Mouse (Mus musculus): ENCODE measurements around the gene Dpp10. TPM values are rescaled to one million over a fixed set of nuclear protein-coding genes. Genes with fewer than 3 reads are reported as not detected.

The Dpp10 gene
- polyA plus RNA-seq (2016; fragmentation: Nextera tagmentation; extraction: Ambion mirVana) = 0.09 TPM in 1 of 2 replicates, not detected in the other

DNA sequence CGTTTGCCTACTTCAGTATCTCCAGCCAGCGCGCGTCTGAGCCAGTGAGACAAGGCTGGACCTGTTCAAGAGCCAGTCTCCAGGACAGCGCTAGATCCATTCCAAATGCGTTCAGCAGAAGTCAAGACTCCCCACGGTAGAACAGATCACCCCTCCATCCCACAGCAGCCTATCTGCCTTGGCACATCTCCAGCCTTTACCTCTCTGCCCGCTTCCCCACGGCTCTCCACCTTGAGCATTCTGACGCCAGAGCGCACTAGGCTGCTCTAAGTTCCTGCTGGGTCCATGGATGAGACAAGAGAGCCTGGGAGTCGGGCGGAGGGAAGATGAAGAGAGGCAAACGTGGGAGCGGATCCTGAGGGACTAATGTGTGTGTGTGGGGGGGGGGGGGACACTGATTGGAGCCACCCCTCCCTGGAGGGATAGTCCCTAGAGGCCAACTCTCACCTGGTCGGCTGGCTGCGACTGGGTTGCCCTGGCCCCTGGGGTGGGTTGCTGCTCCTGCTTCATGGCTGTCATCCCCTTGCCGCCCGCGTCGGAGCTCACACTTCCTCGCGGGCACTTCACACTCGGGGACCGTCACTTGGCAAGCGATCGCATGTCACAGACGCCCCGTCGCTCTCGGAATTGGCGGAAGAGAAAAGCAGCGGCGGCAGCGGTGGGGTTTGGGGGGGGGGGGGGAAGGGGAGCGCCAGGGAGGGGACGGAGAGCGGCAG, at the start of gene Dpp10:
TSS of gene Dpp10 (minus strand) at position 635 of the 716 bp plus-strand sequence.
- Histone ChIP-seq H3K27me3 (ENCODE audit: low read depth, poor library complexity, severe bottlenecking) (peaks cover 58% of the 10 kb centered on the region), H3K4me3 (peak within 1 kb of the TSS; percentile 57), H3K36me3 (no peaks in the 10 kb centered on the region), H3K27ac (no peak within 1 kb of the TSS), H3K4me1 (peaks cover 13% of the 10 kb centered on the region), H3K9me3 (replicated peaks) (no peaks in the 10 kb centered on the region)
- peak; percentile 41 for DNase-seq (ENCODE audit: low spot score)
- WGBS = 2% methylated on average over 31 of the region's 38 CpGs

DNA sequence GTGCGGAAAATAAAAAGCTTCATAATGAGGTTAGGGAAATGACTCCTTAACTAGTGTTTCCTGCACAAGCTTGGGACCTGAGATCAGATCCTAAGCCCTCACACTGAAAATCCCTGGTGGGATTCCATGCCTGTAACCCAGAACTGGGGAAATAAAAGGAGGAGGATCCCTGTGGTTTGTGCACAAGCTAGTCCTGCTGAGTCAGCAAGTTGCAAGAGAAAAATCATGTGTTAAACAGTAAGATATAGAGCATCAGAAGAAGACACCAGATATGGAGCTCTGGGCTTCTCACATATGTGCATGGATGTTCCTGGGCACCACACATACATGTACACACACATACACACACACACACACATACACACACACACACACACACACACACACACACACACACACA, 3.2 kb upstream of the Dpp10 start:
- DNase-seq (ENCODE audit: low spot score) = no peak
- Histone ChIP-seq H3K36me3 (no peaks in the 10 kb centered on the region), H3K27me3 (ENCODE audit: low read depth, poor library complexity, severe bottlenecking) (peaks cover 46% of the 10 kb centered on the region), H3K4me3 (no peak overlapping the region), H3K27ac (no peak overlapping the region), H3K9me3 (replicated peaks) (no peaks in the 10 kb centered on the region), H3K4me1 (peaks cover 13% of the 10 kb centered on the region)
- WGBS = 90% methylated on average over 1 of the region's 1 CpGs

DNA sequence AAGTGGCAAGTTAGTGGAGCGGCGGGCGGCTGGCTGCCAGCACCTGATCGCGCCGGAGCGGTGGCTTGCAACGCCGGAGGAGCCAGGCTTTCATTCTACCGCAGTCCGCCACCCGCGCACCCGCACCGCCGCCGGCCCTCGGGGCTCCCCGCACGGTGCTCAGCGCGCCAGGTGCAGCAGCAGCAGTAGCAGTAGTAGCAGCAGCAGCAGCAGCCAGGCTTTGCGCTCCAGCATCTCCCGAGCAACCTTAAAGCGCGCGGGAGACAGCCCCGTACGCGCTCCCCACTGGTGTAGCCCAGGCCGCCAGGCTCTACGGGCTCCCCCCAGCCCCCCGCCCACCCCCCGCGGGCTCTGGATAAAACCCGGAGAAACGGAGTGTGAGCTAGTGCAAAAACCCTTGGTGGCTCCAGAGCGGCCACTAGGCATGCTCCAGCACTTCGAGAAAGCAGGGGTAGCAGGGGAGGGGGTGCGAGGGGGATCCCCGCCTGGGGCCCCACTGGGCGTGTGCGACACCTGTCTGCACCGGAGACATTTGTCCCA, 472 bp upstream of the Dpp10 start:
- peak; percentile 52 for DNase-seq (ENCODE audit: low spot score)
- Histone ChIP-seq H3K36me3 (no peaks in the 10 kb centered on the region), H3K27me3 (ENCODE audit: low read depth, poor library complexity, severe bottlenecking) (peaks cover 58% of the 10 kb centered on the region), H3K27ac (no peak overlapping the region), H3K4me3 (peak overlapping the region; percentile 57), H3K9me3 (replicated peaks) (no peaks in the 10 kb centered on the region), H3K4me1 (peaks cover 13% of the 10 kb centered on the region)
- under 1% methylated on average over 33 of the region's 44 CpGs for WGBS

DNA sequence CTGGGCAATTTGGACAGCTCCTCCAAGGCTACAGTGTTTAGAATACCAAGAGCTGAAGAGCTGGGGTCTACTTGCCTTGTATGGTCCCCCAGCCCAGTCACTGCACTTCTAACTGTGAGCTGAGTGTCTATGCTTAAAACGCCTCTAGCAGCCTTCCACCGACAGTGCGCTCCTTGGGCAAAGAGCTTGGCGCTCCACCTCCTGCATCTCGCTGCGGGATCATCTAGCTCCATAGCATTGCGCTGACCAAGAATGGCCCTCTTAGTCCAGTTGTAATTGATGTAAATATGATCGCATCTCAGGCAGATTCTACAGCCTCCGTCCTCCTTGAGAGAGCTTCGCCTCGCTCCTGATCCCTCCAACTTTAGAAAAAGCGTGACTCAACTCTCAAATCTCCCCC, 1.2 kb downstream of the Dpp10 start:
- peak; percentile 29 for DNase-seq (ENCODE audit: low spot score)
- WGBS = 20% methylated on average over 12 of the region's 12 CpGs

DNA sequence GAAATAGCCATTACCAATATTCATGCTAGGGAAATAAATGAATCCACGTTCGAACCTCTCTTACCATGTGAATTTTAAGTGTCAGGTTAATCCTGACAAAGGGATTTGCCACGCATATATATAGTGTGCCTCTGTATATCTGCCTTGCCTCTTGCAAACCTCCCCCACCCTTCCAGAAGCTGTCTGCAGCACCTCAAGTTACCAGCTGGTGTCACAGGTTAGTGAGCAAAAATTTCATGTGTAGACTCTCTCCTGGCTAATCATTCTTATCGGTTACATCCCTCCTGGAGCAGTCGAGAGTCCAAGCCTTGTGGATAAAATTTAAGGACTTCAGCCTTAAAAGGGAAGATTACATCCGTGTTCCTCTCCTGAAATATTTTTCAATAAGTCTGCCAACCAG, 1.9 kb downstream of the Dpp10 start:
- Histone ChIP-seq H3K27ac (no peak overlapping the region), H3K9me3 (replicated peaks) (no peaks in the 10 kb centered on the region), H3K36me3 (no peaks in the 10 kb centered on the region), H3K4me1 (peaks cover 13% of the 10 kb centered on the region), H3K4me3 (no peak overlapping the region), H3K27me3 (ENCODE audit: low read depth, poor library complexity, severe bottlenecking) (peaks cover 58% of the 10 kb centered on the region)
- DNase-seq (ENCODE audit: low spot score) = no peak
- WGBS = 76% methylated on average over 6 of the region's 6 CpGs

More for the DNA sequence above, 1.2 kb downstream of the Dpp10 start:
- Histone ChIP-seq H3K36me3 (no peaks in the 10 kb centered on the region), H3K4me1 (peaks cover 13% of the 10 kb centered on the region), H3K4me3 (no peak overlapping the region), H3K9me3 (replicated peaks) (no peaks in the 10 kb centered on the region), H3K27me3 (ENCODE audit: low read depth, poor library complexity, severe bottlenecking) (peaks cover 58% of the 10 kb centered on the region), H3K27ac (no peak overlapping the region)

DNA sequence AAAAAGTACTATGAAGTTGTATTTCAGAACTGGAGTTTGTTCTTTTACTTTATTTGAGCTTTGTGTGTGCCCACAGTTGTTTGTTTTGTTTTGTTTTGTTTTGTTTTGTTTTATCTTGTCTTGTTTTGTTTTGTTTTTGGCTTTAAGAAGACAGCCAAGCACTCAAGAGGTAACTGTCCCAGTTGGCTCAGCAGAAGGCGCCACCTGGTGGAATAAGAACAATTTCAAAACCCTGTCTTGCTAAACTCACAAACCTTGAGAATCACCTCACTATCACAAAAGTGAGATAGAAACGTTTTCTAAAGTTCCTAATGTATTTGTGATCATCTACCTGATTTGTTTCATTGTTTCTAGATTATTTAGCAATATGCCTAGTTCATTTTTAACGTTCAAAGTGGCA, 3.8 kb downstream of the Dpp10 start:
- H3K27ac ChIP-seq = no peak overlapping the region
- H3K36me3 ChIP-seq = no peaks in the 10 kb centered on the region
- H3K4me1 ChIP-seq = peaks cover 13% of the 10 kb centered on the region
- no peak for DNase-seq (ENCODE audit: low spot score)
- no peak overlapping the region for H3K4me3 ChIP-seq
- WGBS = 4% methylated on average over 3 of the region's 3 CpGs
- H3K9me3 ChIP-seq (replicated peaks) = no peaks in the 10 kb centered on the region
- peaks cover 42% of the 10 kb centered on the region for H3K27me3 ChIP-seq (ENCODE audit: low read depth, poor library complexity, severe bottlenecking)

DNA sequence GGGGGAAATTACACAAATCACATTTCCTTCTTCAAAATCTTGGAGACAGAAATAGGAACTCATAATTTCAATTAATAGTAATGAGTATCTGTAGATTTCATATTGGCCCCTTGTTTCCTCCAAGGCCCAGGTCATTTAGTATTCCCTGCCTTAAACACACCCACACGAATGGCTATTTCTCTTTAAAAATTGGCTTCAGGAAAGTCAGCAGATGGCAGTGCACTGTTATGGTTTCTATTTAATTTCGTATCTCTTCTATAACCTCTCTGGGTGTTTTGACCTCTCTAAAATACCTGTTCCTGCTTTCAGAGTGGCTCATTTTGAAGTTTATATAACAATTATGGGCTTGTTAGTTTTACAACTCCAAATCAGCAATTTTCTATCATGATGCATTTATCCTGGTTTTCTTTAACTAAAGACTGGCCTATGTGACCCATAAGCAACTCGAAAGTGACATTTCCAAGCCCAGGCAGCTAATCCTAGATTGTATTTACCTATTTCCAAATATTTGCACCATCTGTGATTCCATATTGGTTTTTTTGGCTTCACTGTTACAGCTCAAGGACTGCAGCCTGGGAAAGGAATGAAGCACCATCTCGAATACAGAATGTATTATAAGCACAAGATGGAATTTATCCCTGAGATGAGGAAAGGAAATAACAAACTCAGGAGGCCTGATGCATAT, 9.9 kb downstream of the Dpp10 start:
- Histone ChIP-seq H3K27ac (no peak overlapping the region), H3K4me3 (no peak overlapping the region)
- 80% methylated on average over 4 of the region's 4 CpGs for whole genome bisulfite sequencing

DNA sequence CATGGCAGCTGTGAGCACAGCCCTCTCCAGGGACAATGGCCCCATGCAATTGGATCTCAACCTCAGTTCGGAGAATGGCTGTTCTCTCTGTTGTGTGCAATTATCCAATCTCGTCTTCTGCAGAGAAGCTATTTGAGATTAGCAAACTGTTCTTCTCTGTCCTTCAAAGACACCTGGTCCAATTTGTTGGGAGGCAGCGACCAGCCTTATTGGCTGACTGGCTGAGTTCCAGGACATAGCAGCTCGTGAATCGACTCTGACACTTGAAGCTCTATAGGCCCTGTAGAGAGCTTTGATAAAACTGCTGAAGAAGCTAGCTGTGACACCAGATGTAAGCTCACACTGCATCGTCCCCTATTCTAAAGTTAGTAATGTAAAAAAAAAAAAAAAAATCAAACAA, 12.7 kb downstream of the Dpp10 start:
- H3K36me3 ChIP-seq = no peaks in the 10 kb centered on the region
- 71% methylated on average over 6 of the region's 6 CpGs for WGBS

More for the DNA sequence above, 9.9 kb downstream of the Dpp10 start:
- Histone ChIP-seq H3K9me3 (replicated peaks) (no peaks in the 10 kb centered on the region), H3K36me3 (no peaks in the 10 kb centered on the region), H3K4me1 (no peaks in the 10 kb centered on the region), H3K27me3 (ENCODE audit: low read depth, poor library complexity, severe bottlenecking) (no peaks in the 10 kb centered on the region)
- no peak for DNase-seq (ENCODE audit: low spot score)

DNA sequence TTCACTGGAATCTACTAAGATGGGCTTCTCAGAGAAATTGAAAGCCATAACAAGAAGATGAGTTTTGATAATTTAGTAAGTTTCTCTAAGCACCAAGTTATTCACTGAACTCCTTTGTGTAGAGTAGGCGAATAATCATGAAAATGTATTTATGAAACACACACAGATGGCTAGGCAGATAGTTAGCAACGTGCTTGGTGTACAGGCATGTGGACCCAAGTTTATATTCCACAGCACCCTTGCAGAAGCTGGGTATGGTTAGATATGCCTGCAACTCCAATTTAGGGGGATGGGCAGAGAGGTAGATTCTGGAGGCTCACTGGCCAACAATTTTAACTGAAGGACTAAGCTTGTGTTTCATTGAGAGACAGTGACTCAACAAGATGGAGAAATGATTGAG, 13.4 kb downstream of the Dpp10 start:
- Histone ChIP-seq H3K9me3 (replicated peaks) (no peaks in the 10 kb centered on the region), H3K4me3 (no peak overlapping the region), H3K27ac (no peak overlapping the region), H3K27me3 (ENCODE audit: low read depth, poor library complexity, severe bottlenecking) (no peaks in the 10 kb centered on the region), H3K4me1 (no peaks in the 10 kb centered on the region), H3K36me3 (no peaks in the 10 kb centered on the region)
- no peak for DNase-seq (ENCODE audit: low spot score)
- 87% methylated on average over 2 of the region's 2 CpGs for WGBS

More for the DNA sequence above, 12.7 kb downstream of the Dpp10 start:
- Histone ChIP-seq H3K27me3 (ENCODE audit: low read depth, poor library complexity, severe bottlenecking) (no peaks in the 10 kb centered on the region), H3K4me3 (no peak overlapping the region), H3K9me3 (replicated peaks) (no peaks in the 10 kb centered on the region), H3K27ac (no peak overlapping the region), H3K4me1 (no peaks in the 10 kb centered on the region)
- no peak for DNase-seq (ENCODE audit: low spot score)

DNA sequence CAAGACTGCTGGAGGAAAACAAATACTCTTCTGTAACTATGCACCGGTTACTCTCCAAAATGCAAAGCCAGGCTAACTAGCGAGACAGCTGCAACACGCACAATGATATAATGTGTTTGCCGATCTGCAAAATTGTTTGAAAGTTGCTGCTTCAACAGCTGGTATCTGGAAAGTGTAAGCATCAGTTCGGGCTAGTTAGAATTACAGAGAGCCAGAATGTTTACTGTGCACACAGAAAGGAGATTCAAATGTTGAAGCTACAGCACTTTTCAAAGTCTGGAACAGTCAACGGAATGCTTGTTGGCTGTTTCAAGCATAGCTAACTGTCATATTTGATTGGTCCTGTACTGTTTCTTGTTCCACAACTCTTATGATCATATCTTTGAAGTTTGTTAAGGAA, 42.6 kb downstream of the Dpp10 start:
- H3K27me3 ChIP-seq (ENCODE audit: low read depth, poor library complexity, severe bottlenecking) = no peaks in the 10 kb centered on the region
- WGBS = 90% methylated on average over 6 of the region's 6 CpGs
- H3K36me3 ChIP-seq = no peaks in the 10 kb centered on the region
- H3K4me3 ChIP-seq = no peak overlapping the region
- no peak for DNase-seq (ENCODE audit: low spot score)
- H3K9me3 ChIP-seq (replicated peaks) = no peaks in the 10 kb centered on the region
- no peak overlapping the region for H3K27ac ChIP-seq
- H3K4me1 ChIP-seq = no peaks in the 10 kb centered on the region

DNA sequence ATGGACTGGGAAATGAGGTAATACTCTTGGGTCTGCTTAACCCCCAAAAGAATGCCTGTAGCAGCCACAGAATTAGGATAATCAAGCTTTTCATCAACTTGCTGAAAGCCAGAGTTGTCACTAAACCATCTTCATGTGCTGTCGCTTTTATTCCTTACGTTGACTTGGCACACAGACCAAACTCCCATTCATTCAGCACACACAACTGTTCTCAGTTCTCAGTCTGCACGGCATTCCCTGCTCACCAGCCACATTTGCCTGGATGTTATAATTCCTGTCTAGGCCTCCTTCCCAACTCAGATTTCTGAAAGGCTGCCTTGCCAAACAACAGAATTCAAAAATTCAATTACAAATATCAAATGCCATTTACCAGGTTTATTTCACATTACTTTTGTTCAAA, 49.6 kb downstream of the Dpp10 start:
- no peak for DNase-seq (ENCODE audit: low spot score)
- H3K36me3 ChIP-seq = no peaks in the 10 kb centered on the region
- H3K4me3 ChIP-seq = no peak overlapping the region
- no peaks in the 10 kb centered on the region for H3K9me3 ChIP-seq (replicated peaks)
- no peaks in the 10 kb centered on the region for H3K4me1 ChIP-seq
- H3K27me3 ChIP-seq (ENCODE audit: low read depth, poor library complexity, severe bottlenecking) = no peaks in the 10 kb centered on the region
- 93% methylated on average over 3 of the region's 3 CpGs for WGBS
- no peak overlapping the region for H3K27ac ChIP-seq

DNA sequence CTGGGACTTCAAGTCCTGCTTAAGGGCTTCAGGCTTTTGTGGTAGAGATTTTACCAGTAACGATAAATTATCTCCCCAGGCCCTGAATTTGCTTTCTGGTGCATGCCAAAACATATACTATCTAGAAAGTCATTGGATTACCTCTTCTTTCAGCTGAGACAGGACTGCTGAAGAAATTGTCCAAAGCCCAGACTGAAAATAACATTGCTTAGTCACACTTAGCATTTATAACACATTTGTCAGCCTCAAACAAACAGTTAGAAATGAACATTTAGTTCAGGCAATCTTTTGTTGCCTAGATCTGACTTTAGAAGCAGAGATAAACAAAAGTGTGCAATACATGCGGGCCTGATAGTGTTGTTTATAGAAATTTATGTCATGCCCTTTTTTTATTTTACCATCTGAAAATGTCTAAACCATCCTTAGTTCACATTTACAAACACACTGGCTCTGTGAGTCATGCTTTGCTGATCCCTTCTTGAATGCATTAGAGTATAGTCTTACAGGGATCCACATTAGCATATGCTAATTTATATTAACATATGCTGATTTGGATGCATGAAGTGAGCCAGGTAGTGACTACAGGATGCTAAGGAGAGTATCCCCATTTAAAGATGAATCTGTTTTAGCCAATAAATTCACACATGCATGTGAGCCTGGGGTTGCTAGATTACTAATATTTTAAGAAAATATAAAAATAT, 59.9 kb downstream of the Dpp10 start:
- no peak for DNase-seq (ENCODE audit: low spot score)
- Histone ChIP-seq H3K36me3 (no peaks in the 10 kb centered on the region), H3K4me1 (no peaks in the 10 kb centered on the region), H3K27ac (no peak overlapping the region), H3K27me3 (ENCODE audit: low read depth, poor library complexity, severe bottlenecking) (no peaks in the 10 kb centered on the region), H3K9me3 (replicated peaks) (no peaks in the 10 kb centered on the region), H3K4me3 (no peak overlapping the region)
- 82% methylated on average over 2 of the region's 2 CpGs for WGBS

DNA sequence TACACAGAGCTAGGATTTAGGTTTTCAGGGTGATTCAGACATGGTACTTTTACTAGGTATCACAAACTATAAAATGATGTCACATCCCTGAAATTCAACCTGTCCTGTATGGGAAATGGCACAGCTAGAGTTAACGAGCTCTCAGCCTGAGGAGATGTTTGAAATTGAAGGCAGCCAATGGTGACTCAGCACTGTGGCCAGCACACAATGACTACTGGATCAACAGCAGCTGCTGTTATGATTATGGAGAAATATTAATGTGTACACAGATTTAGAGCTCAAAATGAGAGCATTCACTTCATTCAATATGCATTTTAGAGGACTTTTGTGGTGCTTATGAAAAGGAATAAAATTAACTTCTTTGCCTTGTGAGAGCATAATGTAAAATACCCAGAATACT, 66.8 kb downstream of the Dpp10 start:
- DNase-seq (ENCODE audit: low spot score) = no peak
- Histone ChIP-seq H3K27me3 (ENCODE audit: low read depth, poor library complexity, severe bottlenecking) (no peaks in the 10 kb centered on the region), H3K4me1 (no peaks in the 10 kb centered on the region), H3K4me3 (no peak overlapping the region), H3K36me3 (no peaks in the 10 kb centered on the region), H3K27ac (no peak overlapping the region), H3K9me3 (replicated peaks) (no peaks in the 10 kb centered on the region)
- 70% methylated on average over 1 of the region's 1 CpGs for WGBS

Data from limb, embryonic 10.5 days (tissue).